Mouse (Mus musculus) limb, embryonic 11.5 days (tissue): ENCODE data around the gene Rnf20. TPM values are rescaled to one million over a fixed set of nuclear protein-coding genes. Genes with fewer than 3 reads are reported as not detected.

ENCODE experiments used
- ATAC-seq: fragments of 200-750 bp; cut with Nextera tagmentation; 2 replicates; pipeline ENCODE4 v1.8.0; 2017; ENCODE audit warnings: low read depth; ENCODE audit not compliant: insufficient number of reproducible peaks, low FRiP score, low TSS enrichment
- DNase-seq: peaks from one replicate; pipeline ENCODE4 v3.0.0-alpha.2; 2015; ENCODE audit warnings: low spot score
- H3K27ac ChIP-seq: fragments of 300-500 bp; sonication (generic); replicated peaks from 2 replicates; pipeline ENCODE4 v1.5.1; 2014; ENCODE audit warnings: low read depth, mild to moderate bottlenecking, low read length
- H3K27me3 ChIP-seq: fragments of 300-500 bp; sonication (generic); 2 replicates; pipeline ENCODE4 v1.6.1; 2014; ENCODE audit warnings: mild to moderate bottlenecking, low read length, mixed read lengths; ENCODE audit not compliant: control insufficient read depth, insufficient read depth
- H3K36me3 ChIP-seq: fragments of 300-500 bp; sonication (generic); 2 replicates; pipeline ENCODE4 v1.6.1; 2014; ENCODE audit warnings: mild to moderate bottlenecking, low read length, moderate library complexity, mixed read lengths; ENCODE audit not compliant: control insufficient read depth, insufficient read depth
- H3K4me1 ChIP-seq: fragments of 300-500 bp; sonication (generic); 2 replicates; pipeline ENCODE4 v1.6.1; 2014; ENCODE audit warnings: low read length, mixed read lengths; ENCODE audit not compliant: control insufficient read depth, insufficient read depth
- H3K4me2 ChIP-seq: fragments of 300-500 bp; sonication (generic); 2 replicates; pipeline ENCODE4 v1.6.1; 2014; ENCODE audit warnings: low read depth, mild to moderate bottlenecking, moderate library complexity; ENCODE audit not compliant: severe bottlenecking
- H3K4me3 ChIP-seq: fragments of 300-500 bp; sonication (generic); 2 replicates; pipeline ENCODE4 v1.5.1; 2014; ENCODE audit warnings: low read depth, low read length
- H3K9ac ChIP-seq: fragments of 300-500 bp; sonication (generic); 2 replicates; pipeline ENCODE4 v1.6.1; 2014; ENCODE audit warnings: mild to moderate bottlenecking, low read length
- H3K9me3 ChIP-seq: fragments of 300-500 bp; sonication (generic); 2 replicates; pipeline ENCODE4 v1.6.1; 2016; ENCODE audit warnings: low read length; ENCODE audit not compliant: control insufficient read depth
- WGBS: fragments of 180-500 bp; shearing (Covaris S2); extraction: QIAGEN DNeasy Blood & Tissue Kit; methylation state at CpG from one replicate; pipeline ENCODE4 v1.1.7; 2014; 5-methylcytosine and 5-hydroxymethylcytosine counted together
- polyA plus RNA-seq: library from polyadenylated mRNA; unstranded; fragments of >200 nt; fragmentation: Nextera tagmentation; extraction: Ambion mirVana; gene quantifications from 2 replicates; pipeline ENCODE4 v1.2.1, GENCODE M21; 2014

Gene Rnf20
- polyA plus RNA-seq, 1 experiment from 2014 or later = 67.5 TPM

- no peaks in the 10 kb centered on the region for H3K9me3 ChIP-seq
- H3K4me3 ChIP-seq = no peak overlapping the region
- H3K36me3 ChIP-seq = no peaks in the 10 kb centered on the region
- H3K9ac ChIP-seq = no peak overlapping the region
- WGBS = 5% methylated on average over 3 of the region's 3 CpGs
- no peak overlapping the region for H3K27ac ChIP-seq
- no peaks in the 10 kb centered on the region for H3K4me1 ChIP-seq
- H3K4me2 ChIP-seq = no peak overlapping the region
- peak; percentile 85 for DNase-seq
- no peaks in the 10 kb centered on the region for H3K27me3 ChIP-seq
- no peak for ATAC-seq
Measured at GRCm38 (mm10) chr4:49626973-49627372, 4.8 kb upstream of the Rnf20 start.

DNA sequence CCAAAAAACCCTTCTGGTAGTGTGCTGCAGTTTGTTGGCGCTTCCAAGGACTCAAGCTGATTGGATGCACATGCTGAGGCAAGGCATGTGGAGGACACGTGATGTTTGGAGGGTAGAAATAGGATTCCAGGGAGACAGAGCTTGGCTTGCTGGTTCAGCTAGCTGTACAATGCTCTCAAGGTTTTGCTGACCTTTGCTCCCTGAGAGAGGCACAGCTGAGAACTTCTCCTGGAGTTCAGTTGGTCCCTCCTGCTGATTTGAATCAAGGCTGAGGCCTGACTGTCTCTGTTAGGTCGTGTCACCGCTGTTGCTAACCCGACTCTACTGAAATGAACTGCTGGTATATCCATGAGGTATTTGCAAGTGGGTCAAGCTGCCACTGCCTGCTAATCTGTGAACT, 2.9 kb upstream of the Rnf20 start:
- DNase-seq (no peak), ATAC-seq (no peak)
- Histone ChIP-seq H3K27ac (no peak overlapping the region), H3K27me3 (no peaks in the 10 kb centered on the region), H3K36me3 (peaks cover 2% of the 10 kb centered on the region; the same call in 1 of the 2 replicates), H3K4me3 (no peak overlapping the region), H3K9me3 (no peaks in the 10 kb centered on the region), H3K9ac (no peak overlapping the region), H3K4me1 (no peaks in the 10 kb centered on the region), H3K4me2 (no peak overlapping the region)
- WGBS = 79% methylated on average over 5 of the region's 5 CpGs

- H3K9me3 ChIP-seq = no peaks in the 10 kb centered on the region
- ATAC-seq (peak; percentile 68; the same call in 1 of the 2 replicates), DNase-seq (no peak)
- peak overlapping the region; percentile 86 for H3K9ac ChIP-seq
- no peaks in the 10 kb centered on the region for H3K27me3 ChIP-seq
- peaks cover 2% of the 10 kb centered on the region; the same call in 1 of the 2 replicates for H3K36me3 ChIP-seq
- H3K4me3 ChIP-seq = peak overlapping the region; percentile 91
- under 1% methylated on average over 30 of the region's 30 CpGs for WGBS
- H3K27ac ChIP-seq = peak overlapping the region; percentile 36; the same call in 1 of the 2 replicates
- H3K4me2 ChIP-seq = peak overlapping the region; percentile 82
- H3K4me1 ChIP-seq = no peaks in the 10 kb centered on the region
Measured at GRCm38 (mm10) chr4:49632139-49632481, 304 bp downstream of the Rnf20 start.

DNA sequence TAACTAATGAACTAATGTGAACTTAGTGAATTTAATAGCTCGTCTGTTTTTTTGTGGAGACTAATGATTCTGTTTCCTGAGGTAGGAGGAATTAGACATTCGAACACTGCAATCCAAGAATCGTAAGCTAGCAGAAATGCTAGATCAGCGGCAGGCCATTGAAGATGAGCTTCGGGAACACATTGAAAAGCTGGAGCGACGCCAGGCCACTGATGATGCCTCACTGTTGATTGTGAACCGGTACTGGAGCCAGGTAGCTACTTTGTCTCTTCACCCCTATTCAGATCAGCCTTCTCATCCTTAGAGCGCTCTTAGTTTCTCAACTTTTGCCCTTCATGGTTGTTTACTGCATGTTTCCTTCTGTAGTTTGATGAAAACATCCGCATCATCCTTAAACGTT, 6.0 kb downstream of the Rnf20 start:
- Histone ChIP-seq H3K27ac (no peak overlapping the region), H3K27me3 (no peaks in the 10 kb centered on the region), H3K4me2 (no peak overlapping the region), H3K9me3 (no peaks in the 10 kb centered on the region), H3K4me1 (no peaks in the 10 kb centered on the region), H3K9ac (no peak overlapping the region), H3K36me3 (peaks cover 10% of the 10 kb centered on the region; the same call in 1 of the 2 replicates), H3K4me3 (no peak overlapping the region)
- DNase-seq (no peak), ATAC-seq (no peak)
- 91% methylated on average over 11 of the region's 11 CpGs for WGBS

- H3K9me3 ChIP-seq = no peaks in the 10 kb centered on the region
- no peak overlapping the region for H3K4me2 ChIP-seq
- no peak for DNase-seq
- peaks cover 14% of the 10 kb centered on the region for H3K36me3 ChIP-seq
- H3K4me3 ChIP-seq = no peak overlapping the region
- H3K4me1 ChIP-seq = no peaks in the 10 kb centered on the region
- ATAC-seq = no peak
- H3K9ac ChIP-seq = no peak overlapping the region
- WGBS = 81% methylated on average over 2 of the region's 2 CpGs
- H3K27ac ChIP-seq = no peak overlapping the region
- no peaks in the 10 kb centered on the region for H3K27me3 ChIP-seq
Measured at GRCm38 (mm10) chr4:49639913-49640312, 8.1 kb downstream of the Rnf20 start.

DNA sequence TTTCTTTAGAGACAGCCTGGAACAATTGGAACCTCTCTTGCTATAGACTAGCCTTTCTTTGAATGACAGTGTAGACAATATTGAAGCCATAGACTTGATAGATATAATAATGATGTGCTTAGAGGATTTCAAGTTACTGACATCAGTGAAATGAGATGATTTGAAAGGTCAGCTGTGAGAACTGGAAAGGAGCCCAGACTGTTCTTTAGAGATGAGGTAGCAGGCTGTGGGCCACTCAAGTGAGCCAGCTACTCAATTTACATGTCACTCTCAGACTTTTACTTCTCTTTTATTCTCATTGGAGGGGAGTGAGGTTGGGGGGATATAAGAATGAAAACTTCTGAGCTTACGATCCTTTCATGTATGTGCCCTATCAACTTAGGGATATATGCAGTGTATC, 27.6 kb downstream of the Rnf20 start:
- 100% methylated on average over 1 of the region's 1 CpGs for WGBS
- H3K36me3 ChIP-seq = peaks cover 10% of the 10 kb centered on the region; the same call in 1 of the 2 replicates

DNA sequence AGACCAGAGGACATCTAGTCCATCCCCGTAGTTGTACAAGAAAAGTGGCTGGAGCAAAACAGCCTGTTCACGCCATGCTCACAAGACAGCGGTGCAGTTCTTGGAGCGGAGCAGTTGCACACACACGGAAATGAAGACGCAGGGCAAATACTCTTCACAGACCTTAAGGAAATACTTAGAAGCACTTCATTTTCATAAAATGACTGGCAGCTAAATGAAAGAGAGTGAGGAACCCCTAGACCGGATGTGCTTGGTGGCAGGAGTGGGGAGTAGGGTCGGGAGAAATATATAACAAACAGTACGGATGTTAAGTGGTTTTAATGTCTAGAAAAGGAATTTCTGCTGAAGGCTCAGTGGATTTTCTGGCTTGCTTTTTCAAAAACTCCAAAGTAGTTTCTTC, 29.9 kb downstream of the Rnf20 start:
- no peak for DNase-seq
- no peak for ATAC-seq
- 94% methylated on average over 9 of the region's 9 CpGs for WGBS
- Histone ChIP-seq H3K4me2 (no peak overlapping the region), H3K27me3 (no peaks in the 10 kb centered on the region), H3K4me1 (no peaks in the 10 kb centered on the region), H3K4me3 (no peak overlapping the region), H3K9ac (no peak overlapping the region), H3K36me3 (peaks cover 3% of the 10 kb centered on the region; the same call in 1 of the 2 replicates), H3K27ac (no peak overlapping the region), H3K9me3 (no peaks in the 10 kb centered on the region)

More for the DNA sequence above, 27.6 kb downstream of the Rnf20 start:
- H3K9me3 ChIP-seq = no peaks in the 10 kb centered on the region
- H3K27me3 ChIP-seq = no peaks in the 10 kb centered on the region
- H3K4me3 ChIP-seq = no peak overlapping the region
- no peak overlapping the region for H3K27ac ChIP-seq
- H3K4me1 ChIP-seq = no peaks in the 10 kb centered on the region
- no peak overlapping the region for H3K4me2 ChIP-seq
- DNase-seq (no peak), ATAC-seq (no peak)
- H3K9ac ChIP-seq = no peak overlapping the region

- no peak for DNase-seq
- no peak overlapping the region for H3K4me3 ChIP-seq
- H3K9me3 ChIP-seq = no peaks in the 10 kb centered on the region
- ATAC-seq = no peak
- WGBS = 84% methylated on average over 4 of the region's 4 CpGs
- no peak overlapping the region for H3K27ac ChIP-seq
- no peak overlapping the region for H3K9ac ChIP-seq
- peaks cover 3% of the 10 kb centered on the region; the same call in 1 of the 2 replicates for H3K36me3 ChIP-seq
- no peaks in the 10 kb centered on the region for H3K4me1 ChIP-seq
- H3K27me3 ChIP-seq = no peaks in the 10 kb centered on the region
- no peak overlapping the region for H3K4me2 ChIP-seq
Measured at GRCm38 (mm10) chr4:49662231-49662630, 30.4 kb downstream of the Rnf20 start.

GRCm38 (mm10) chr4:49664850-49665249, 33.0 kb downstream of the Rnf20 start:
- DNase-seq = no peak
- Histone ChIP-seq H3K27ac (no peak overlapping the region), H3K27me3 (no peaks in the 10 kb centered on the region), H3K4me2 (no peak overlapping the region), H3K4me1 (no peaks in the 10 kb centered on the region), H3K9me3 (no peaks in the 10 kb centered on the region), H3K4me3 (no peak overlapping the region), H3K9ac (no peak overlapping the region), H3K36me3 (no peaks in the 10 kb centered on the region)
- no peak for ATAC-seq
- 86% methylated on average over 5 of the region's 5 CpGs for WGBS
